Mouse (Mus musculus): ENCODE measurements around the gene 9130008F23Rik.

- no peak for TF ChIP-seq CTCF (IDR thresholded peaks at IDR 0.05; ENCODE audit: borderline replicate concordance, insufficient read depth, low read depth, low read length)
- TF ChIP-seq POLR2A (IDR thresholded peaks at IDR 0.05; ENCODE audit: borderline replicate concordance, insufficient read depth, low read length) = no peak
Measured at GRCm38 (mm10) chr17:40904056-40904597, 23.8 kb upstream of the 9130008F23Rik start.

Measured in cerebellum, adult 2 months (tissue).